Mouse (Mus musculus): ENCODE measurements around the gene Btg3. TPM values are rescaled to one million over a fixed set of nuclear protein-coding genes. Genes with fewer than 3 reads are reported as not detected.
"Not testable (repeated sequence)": the region's sequence is repeated elsewhere in the genome, so short reads cannot be mapped to it uniquely, and the experiment has no call there.

Gene Btg3
- polyA plus RNA-seq, 1 experiment from 2014 or later = 67.0 TPM

DNA sequence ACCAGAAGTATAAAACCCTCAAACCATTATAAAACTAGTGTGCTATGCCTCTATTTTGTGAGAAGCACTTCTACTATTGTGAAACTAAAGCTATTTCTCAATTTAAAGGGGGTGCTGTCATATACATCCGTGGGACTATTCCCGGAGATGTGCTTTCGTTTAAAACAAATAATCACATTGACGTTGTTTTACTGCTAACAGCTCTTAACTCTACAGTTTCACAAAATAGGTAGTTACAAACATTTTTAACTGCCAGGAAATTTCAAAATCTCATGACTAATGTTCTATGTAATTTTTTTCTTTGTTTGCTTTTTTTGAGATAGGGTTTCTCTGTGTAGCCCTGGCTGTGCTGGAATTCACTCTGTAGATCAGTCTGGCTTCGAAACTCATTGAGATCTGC, 1.5 kb upstream of the Btg3 start:
- no peak overlapping the region for H3K9ac ChIP-seq
- no peak overlapping the region for H3K4me3 ChIP-seq (replicated peaks)
- peaks cover 12% of the 10 kb centered on the region for H3K4me1 ChIP-seq
- H3K27ac ChIP-seq (replicated peaks) = no peak overlapping the region
- no peaks in the 10 kb centered on the region for H3K27me3 ChIP-seq
- H3K9me3 ChIP-seq (replicated peaks) = no peaks in the 10 kb centered on the region
- H3K36me3 ChIP-seq = no peaks in the 10 kb centered on the region
- no peak for ATAC-seq (ENCODE audit: insufficient number of reproducible peaks, low FRiP score, low TSS enrichment, low read depth)
- 84% methylated on average over 5 of the region's 5 CpGs for WGBS
- no peak overlapping the region for H3K4me2 ChIP-seq (replicated peaks)

DNA sequence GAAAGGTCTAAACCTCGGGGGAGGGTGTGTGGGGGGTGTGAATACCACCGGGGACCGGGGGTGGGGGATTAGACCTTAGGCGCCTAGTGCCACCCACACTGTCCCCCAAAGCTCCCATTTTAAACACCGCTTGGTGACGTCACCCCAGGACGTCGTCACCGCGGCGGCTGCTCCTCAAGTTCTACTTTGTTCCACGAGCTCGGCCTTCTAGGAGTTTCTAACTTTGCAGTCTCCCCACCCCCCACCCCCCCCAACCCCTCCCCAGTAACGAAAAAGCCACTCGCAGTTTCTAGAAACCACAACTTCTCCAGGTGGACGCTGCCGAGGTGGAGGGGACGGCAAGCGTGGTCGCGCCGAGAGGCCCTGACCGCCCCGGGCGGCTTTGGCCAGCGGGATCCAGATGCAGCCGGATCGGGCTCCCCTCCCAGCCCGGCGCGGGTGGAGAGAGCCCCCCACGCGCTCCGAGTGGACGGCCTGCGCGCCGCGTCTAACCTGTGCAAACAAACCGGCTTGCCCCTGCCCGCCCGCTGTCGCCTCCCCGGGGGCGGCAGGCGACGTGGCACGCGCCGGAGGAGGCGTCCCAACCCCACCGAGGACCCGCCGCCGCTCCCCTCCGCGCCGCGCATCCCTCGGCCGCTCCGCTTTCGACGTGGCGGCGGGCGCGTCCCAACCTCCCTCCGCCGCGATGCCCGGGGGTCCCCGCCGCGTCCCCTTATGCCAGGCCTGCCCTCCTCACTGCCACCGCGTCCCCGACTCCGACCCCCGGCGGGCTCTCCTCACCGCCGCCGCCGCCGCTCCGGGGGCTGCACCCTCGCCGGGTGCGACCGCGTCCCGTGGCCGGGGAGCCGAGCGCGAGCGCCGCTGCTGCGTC, 936 bp downstream of the Btg3 start:
- peak overlapping the region; percentile 81 for H3K4me3 ChIP-seq (replicated peaks)
- H3K9ac ChIP-seq = peak overlapping the region; percentile 87
- peak; percentile 54 for ATAC-seq (ENCODE audit: insufficient number of reproducible peaks, low FRiP score, low TSS enrichment, low read depth)
- H3K4me2 ChIP-seq (replicated peaks) = peak overlapping the region; percentile 77
- no peaks in the 10 kb centered on the region for H3K9me3 ChIP-seq (replicated peaks)
- peaks cover 12% of the 10 kb centered on the region for H3K4me1 ChIP-seq
- H3K27me3 ChIP-seq = no peaks in the 10 kb centered on the region
- peak overlapping the region; percentile 89 for H3K27ac ChIP-seq (replicated peaks)
- under 1% methylated on average over 81 of the region's 100 CpGs for WGBS
- H3K36me3 ChIP-seq = peaks cover 6% of the 10 kb centered on the region; the same call in 1 of the 2 replicates

DNA sequence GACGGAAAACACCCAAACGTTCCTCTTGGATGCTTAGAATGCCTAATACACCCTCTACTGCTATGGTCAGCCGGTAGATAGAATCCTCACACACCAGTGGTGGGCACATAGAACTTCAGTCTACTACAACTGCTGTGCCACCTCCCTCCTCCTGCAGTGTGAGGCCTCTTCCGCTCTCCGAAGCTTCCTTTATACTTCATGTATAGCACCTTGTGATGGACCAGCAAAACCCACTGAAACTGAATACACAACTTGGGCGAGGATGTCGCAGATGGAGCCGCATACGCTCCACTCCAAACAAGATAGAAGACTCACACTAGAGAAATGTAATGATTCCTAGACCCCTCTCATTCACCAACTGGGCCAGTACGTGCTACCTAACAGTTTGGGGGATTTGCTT, 1.8 kb downstream of the Btg3 start:
- Histone ChIP-seq H3K27ac (replicated peaks) (no peak overlapping the region), H3K4me3 (replicated peaks) (peak overlapping the region; percentile 81), H3K36me3 (peaks cover 6% of the 10 kb centered on the region; the same call in 1 of the 2 replicates), H3K9ac (0 out of 2 replicates have a peak overlapping the region, but pooled peaks have one; percentile 19), H3K4me1 (peaks cover 12% of the 10 kb centered on the region), H3K27me3 (no peaks in the 10 kb centered on the region), H3K4me2 (replicated peaks) (peak overlapping the region; percentile 77), H3K9me3 (replicated peaks) (no peaks in the 10 kb centered on the region)
- WGBS = 40% methylated on average over 10 of the region's 10 CpGs
- no peak for ATAC-seq (ENCODE audit: insufficient number of reproducible peaks, low FRiP score, low TSS enrichment, low read depth)

DNA sequence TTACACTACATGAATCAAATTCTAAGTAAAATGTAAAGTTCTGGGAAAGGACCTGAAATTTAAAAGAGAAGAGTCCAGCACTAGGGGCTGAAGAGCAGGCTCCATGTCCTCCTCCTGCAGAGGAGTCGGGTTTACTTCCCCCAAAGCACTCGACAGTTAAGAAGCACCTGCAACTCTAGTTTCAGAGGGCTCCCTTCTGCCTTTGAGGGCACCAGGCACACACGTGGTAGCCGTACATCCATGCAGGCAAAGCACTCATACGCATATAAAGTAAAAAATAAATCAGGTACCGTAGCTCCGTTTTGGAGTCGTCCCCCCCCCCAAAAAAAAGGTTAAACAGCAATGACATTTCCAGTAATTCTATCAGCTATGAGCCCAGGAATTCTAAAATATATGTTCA, 3.2 kb downstream of the Btg3 start:
- Histone ChIP-seq H3K27ac (replicated peaks) (no peak overlapping the region), H3K27me3 (no peaks in the 10 kb centered on the region), H3K36me3 (peaks cover 16% of the 10 kb centered on the region), H3K4me2 (replicated peaks) (no peak overlapping the region), H3K4me3 (replicated peaks) (no peak overlapping the region), H3K9ac (no peak overlapping the region), H3K9me3 (replicated peaks) (no peaks in the 10 kb centered on the region), H3K4me1 (peaks cover 12% of the 10 kb centered on the region)
- WGBS = 71% methylated on average over 8 of the region's 8 CpGs
- no peak for ATAC-seq (ENCODE audit: insufficient number of reproducible peaks, low FRiP score, low TSS enrichment, low read depth)

DNA sequence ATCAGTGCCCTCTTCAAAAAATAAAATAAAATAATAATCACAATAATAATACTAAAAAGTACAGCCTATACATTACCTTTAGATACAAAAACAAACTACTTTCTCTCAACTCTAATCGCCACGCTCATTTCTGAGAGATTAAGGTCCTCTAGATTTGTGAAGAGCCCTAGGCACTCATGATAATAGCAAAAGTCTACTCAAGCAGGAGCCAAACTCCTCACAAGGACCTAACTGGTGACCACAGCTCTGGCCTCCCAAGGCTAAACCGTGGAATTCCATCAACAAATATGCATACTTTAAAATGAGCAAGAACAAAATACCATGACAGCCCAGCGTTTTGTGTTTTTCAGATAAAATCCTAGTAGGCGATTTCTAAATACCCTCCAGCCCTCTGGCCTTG, 4.2 kb downstream of the Btg3 start:
- no peak overlapping the region for H3K9ac ChIP-seq
- peaks cover 19% of the 10 kb centered on the region for H3K36me3 ChIP-seq
- H3K4me1 ChIP-seq = peaks cover 12% of the 10 kb centered on the region
- no peak overlapping the region for H3K27ac ChIP-seq (replicated peaks)
- WGBS = 79% methylated on average over 5 of the region's 5 CpGs
- H3K9me3 ChIP-seq (replicated peaks) = no peaks in the 10 kb centered on the region
- no peak for ATAC-seq (ENCODE audit: insufficient number of reproducible peaks, low FRiP score, low TSS enrichment, low read depth)
- H3K4me2 ChIP-seq (replicated peaks) = no peak overlapping the region
- H3K27me3 ChIP-seq = no peaks in the 10 kb centered on the region
- H3K4me3 ChIP-seq (replicated peaks) = no peak overlapping the region

DNA sequence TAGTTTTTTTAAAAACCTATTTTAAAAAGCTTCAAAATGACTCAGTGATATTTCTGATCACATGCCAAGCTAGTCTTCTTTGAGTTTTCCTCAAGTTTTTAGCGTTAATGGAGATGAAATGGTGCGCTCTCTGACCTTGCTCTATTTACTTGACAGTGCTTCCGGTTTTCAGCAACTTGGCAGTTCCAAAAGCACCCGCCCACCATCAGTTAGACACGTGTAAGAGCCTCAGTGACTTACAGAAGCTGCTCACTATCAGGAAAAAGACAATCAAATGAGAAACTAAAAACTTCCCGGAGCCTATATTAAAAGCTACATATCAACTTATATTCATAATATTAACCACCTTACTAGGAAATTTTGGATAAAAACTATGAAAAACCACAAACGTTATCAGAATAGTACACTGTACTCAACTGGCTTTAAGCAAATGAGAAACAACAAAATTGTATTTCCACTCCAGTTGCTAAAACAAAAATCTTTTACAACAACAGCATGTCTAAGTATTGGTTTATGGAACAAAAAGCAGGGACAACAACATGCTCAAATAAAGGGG, 5.4 kb downstream of the Btg3 start:
- Histone ChIP-seq H3K4me2 (replicated peaks) (no peak overlapping the region), H3K9ac (no peak overlapping the region), H3K4me1 (peaks cover 9% of the 10 kb centered on the region), H3K27ac (replicated peaks) (no peak overlapping the region), H3K36me3 (peaks cover 27% of the 10 kb centered on the region), H3K4me3 (replicated peaks) (no peak overlapping the region), H3K27me3 (no peaks in the 10 kb centered on the region), H3K9me3 (replicated peaks) (no peaks in the 10 kb centered on the region)
- ATAC-seq (ENCODE audit: insufficient number of reproducible peaks, low FRiP score, low TSS enrichment, low read depth) = no peak
- WGBS = 72% methylated on average over 7 of the region's 7 CpGs

DNA sequence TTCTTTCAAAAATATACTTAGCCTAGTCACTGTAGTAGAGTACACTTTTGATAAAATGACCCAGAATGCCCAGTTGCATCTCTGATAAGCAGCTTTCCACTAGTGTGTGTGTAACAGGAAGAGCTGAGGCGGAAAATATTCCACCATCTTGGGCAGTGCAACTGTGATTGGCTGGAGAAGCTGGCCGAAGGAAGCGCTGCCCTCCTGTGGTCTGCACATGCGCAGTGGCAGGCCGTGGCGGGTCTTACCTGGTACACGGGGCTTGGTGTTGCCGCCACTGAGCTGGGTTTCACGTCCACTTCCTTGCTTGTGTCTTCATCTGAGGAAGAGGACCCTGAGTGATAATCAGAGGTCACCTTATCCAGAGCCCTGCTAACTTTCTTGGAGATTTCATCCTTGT, 12.4 kb downstream of the Btg3 start:
- H3K4me1 ChIP-seq; H3K9me3 ChIP-seq (replicated peaks); H3K27ac ChIP-seq (replicated peaks); H3K4me2 ChIP-seq (replicated peaks); H3K27me3 ChIP-seq; H3K4me3 ChIP-seq (replicated peaks); H3K9ac ChIP-seq; ATAC-seq (ENCODE audit: insufficient number of reproducible peaks, low FRiP score, low TSS enrichment, low read depth): not testable (repeated sequence)
- 88% methylated on average over 9 of the region's 9 CpGs for WGBS
- peaks cover 44% of the 10 kb centered on the region for H3K36me3 ChIP-seq

DNA sequence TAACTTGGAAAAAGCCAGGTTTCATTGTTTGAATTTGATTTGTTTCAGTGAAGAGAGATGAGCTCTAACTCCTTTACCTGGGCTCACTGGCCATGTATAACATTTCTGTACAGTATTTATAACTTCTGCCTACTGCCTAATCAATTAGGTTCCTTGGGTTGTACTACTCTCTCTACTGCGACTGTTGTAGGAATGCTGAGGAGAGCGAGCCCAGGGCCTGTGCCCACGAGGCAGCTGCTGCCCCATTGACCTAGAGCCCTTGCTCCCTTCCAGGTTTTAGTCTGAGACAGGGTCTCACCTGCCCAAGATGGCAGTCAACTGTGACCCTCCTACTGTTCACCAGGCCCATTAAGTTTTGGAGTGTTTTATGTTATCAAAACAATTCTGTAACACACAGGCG, 15.5 kb downstream of the Btg3 start:
- H3K36me3 ChIP-seq = peaks cover 42% of the 10 kb centered on the region
- H3K4me1 ChIP-seq = no peaks in the 10 kb centered on the region
- H3K4me2 ChIP-seq (replicated peaks) = no peak overlapping the region
- H3K27me3 ChIP-seq = no peaks in the 10 kb centered on the region
- no peak overlapping the region for H3K27ac ChIP-seq (replicated peaks)
- no peaks in the 10 kb centered on the region for H3K9me3 ChIP-seq (replicated peaks)
- no peak overlapping the region for H3K9ac ChIP-seq
- no peak overlapping the region for H3K4me3 ChIP-seq (replicated peaks)
- WGBS = 94% methylated on average over 4 of the region's 4 CpGs
- ATAC-seq (ENCODE audit: insufficient number of reproducible peaks, low FRiP score, low TSS enrichment, low read depth) = no peak

DNA sequence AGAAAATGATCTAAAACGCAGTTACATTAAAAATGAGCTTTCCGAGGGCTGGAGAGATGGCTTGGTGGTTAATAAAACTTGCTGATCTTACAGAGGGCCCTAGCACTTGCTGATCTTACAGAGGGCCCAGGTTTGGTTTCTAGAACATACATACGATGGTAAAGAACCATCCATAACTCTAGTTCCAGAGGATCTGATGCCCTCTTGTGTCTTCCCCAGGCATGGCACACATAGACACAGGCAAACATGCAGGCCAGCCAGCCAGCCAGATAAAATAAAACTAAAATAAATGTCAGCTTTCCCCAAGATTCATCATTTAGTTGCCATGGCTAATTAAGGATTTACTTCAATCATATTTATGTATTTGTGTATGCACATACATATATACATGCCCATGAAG, 19.2 kb downstream of the Btg3 start:
- no peaks in the 10 kb centered on the region for H3K27me3 ChIP-seq
- H3K9me3 ChIP-seq (replicated peaks) = no peaks in the 10 kb centered on the region
- no peak overlapping the region for H3K4me2 ChIP-seq (replicated peaks)
- ATAC-seq (ENCODE audit: insufficient number of reproducible peaks, low FRiP score, low TSS enrichment, low read depth) = no peak
- no peak overlapping the region for H3K27ac ChIP-seq (replicated peaks)
- H3K4me3 ChIP-seq (replicated peaks) = no peak overlapping the region
- H3K9ac ChIP-seq = no peak overlapping the region
- H3K4me1 ChIP-seq = no peaks in the 10 kb centered on the region
- WGBS = 95% methylated on average over 3 of the region's 3 CpGs
- H3K36me3 ChIP-seq = peaks cover 24% of the 10 kb centered on the region

DNA sequence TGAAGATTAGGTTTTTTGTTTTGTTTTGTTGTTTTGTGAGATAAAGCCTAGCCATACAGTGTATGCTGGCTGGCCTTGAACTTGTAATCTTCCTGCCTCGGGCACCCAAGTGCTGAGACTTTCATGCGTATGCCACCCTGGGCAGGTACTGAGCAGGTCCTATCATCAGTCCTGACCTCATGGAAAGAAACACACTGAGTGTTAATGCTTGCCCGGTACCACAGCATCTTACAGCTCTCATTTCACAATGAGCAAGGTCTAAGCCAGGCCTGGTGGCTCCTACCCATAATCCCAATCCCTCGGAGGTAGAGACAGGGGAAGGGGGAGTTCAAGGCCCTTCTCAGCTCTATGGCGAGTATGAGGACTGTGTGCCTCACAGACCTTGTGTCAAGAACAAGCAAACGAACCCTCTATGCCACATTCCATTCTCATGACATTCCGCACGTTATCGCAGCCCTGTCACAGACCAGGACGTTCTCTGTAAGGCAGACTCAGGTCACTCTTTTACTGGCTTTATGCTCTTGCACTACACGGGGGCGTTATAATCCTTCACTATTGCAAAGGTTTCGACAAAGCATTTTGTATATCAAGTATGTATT, 29.6 kb downstream of the Btg3 start:
- H3K4me1 ChIP-seq = peaks cover 5% of the 10 kb centered on the region
- H3K4me2 ChIP-seq (replicated peaks) = no peak overlapping the region
- ATAC-seq (ENCODE audit: insufficient number of reproducible peaks, low FRiP score, low TSS enrichment, low read depth) = no peak
- no peaks in the 10 kb centered on the region for H3K9me3 ChIP-seq (replicated peaks)
- H3K27me3 ChIP-seq = no peaks in the 10 kb centered on the region
- no peak overlapping the region for H3K27ac ChIP-seq (replicated peaks)
- no peak overlapping the region for H3K4me3 ChIP-seq (replicated peaks)
- H3K9ac ChIP-seq = no peak overlapping the region
- whole genome bisulfite sequencing = 77% methylated on average over 13 of the region's 13 CpGs
- H3K36me3 ChIP-seq = peaks cover 12% of the 10 kb centered on the region; the same call in 1 of the 2 replicates

DNA sequence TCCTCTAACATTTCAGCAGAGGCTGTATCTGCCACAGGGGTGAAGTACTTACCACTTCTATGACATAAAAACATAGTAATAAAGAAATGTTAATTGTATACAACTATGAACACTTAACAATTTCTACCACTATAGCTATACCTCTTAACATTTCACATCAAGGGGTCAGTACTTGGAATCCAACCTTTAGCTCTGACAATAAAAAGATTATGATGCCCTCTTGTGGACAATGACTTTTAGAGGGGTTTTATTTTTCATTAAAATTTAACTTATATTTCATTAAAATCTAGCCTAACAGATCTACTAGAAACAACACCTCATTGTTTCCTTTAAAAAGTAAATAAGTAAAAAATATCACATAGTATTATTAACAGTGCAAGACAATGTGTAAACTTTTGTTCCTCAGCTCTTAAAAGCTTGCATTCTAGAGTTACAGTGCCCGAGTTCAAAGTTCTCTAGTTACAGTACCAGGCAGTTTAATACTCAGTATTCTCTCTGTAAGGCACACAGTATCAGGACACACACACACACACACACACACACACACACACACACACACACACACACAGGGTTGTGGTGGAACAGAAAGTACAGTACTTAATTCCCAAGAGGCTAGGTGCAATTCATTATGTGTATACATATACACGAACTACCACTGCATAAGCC, 30.2 kb downstream of the Btg3 start:
- H3K4me2 ChIP-seq (replicated peaks) = no peak overlapping the region
- no peaks in the 10 kb centered on the region for H3K9me3 ChIP-seq (replicated peaks)
- WGBS = 61% methylated on average over 2 of the region's 2 CpGs
- H3K9ac ChIP-seq = no peak overlapping the region
- no peaks in the 10 kb centered on the region for H3K27me3 ChIP-seq
- ATAC-seq (ENCODE audit: insufficient number of reproducible peaks, low FRiP score, low TSS enrichment, low read depth) = no peak
- no peak overlapping the region for H3K4me3 ChIP-seq (replicated peaks)
- no peak overlapping the region for H3K27ac ChIP-seq (replicated peaks)
- peaks cover 12% of the 10 kb centered on the region; the same call in 1 of the 2 replicates for H3K36me3 ChIP-seq
- peaks cover 5% of the 10 kb centered on the region for H3K4me1 ChIP-seq

Measured in embryonic facial prominence, embryonic 15.5 days (tissue).